Mouse (Mus musculus) heart, embryonic 11.5 days (tissue): ENCODE data around the gene Fam71f2. TPM values are rescaled to one million over a fixed set of nuclear protein-coding genes. Genes with fewer than 3 reads are reported as not detected.

Experiments used
- ATAC-seq: fragments of 200-750 bp; cut with Nextera tagmentation; replicated peaks from 2 replicates; pipeline ENCODE4 v1.8.0; 2017; ENCODE audit warnings: moderate library complexity; ENCODE audit not compliant: insufficient number of reproducible peaks, low FRiP score, low TSS enrichment
- H3K27ac ChIP-seq: fragments of 300-500 bp; sonication (generic); 2 replicates; pipeline ENCODE4 v1.5.1; 2014; ENCODE audit warnings: mild to moderate bottlenecking, low read depth, low read length
- H3K27me3 ChIP-seq: fragments of 300-500 bp; sonication (generic); 2 replicates; pipeline ENCODE4 v1.6.1; 2014; ENCODE audit warnings: mild to moderate bottlenecking, low read length, mixed read lengths; ENCODE audit not compliant: control insufficient read depth, insufficient read depth
- H3K36me3 ChIP-seq: fragments of 300-500 bp; sonication (generic); 2 replicates; pipeline ENCODE4 v1.6.1; 2014; ENCODE audit warnings: mild to moderate bottlenecking, low read length, moderate library complexity, mixed read lengths; ENCODE audit not compliant: control insufficient read depth, insufficient read depth
- H3K4me1 ChIP-seq: fragments of 300-500 bp; sonication (generic); 2 replicates; pipeline ENCODE4 v1.6.1; 2014; ENCODE audit warnings: low read length; ENCODE audit not compliant: control insufficient read depth, insufficient read depth
- H3K4me2 ChIP-seq: fragments of 300-500 bp; sonication (generic); 2 replicates; pipeline ENCODE4 v1.6.1; 2014; ENCODE audit warnings: mild to moderate bottlenecking, moderate library complexity
- H3K4me3 ChIP-seq: fragments of 300-500 bp; sonication (generic); 2 replicates; pipeline ENCODE4 v1.5.1; 2014; ENCODE audit warnings: low read depth, low read length
- H3K9ac ChIP-seq: fragments of 300-500 bp; sonication (generic); 2 replicates; pipeline ENCODE4 v1.6.1; 2014; ENCODE audit warnings: mild to moderate bottlenecking, low read depth, low read length, moderate library complexity
- H3K9me3 ChIP-seq: fragments of 300-500 bp; sonication (generic); replicated peaks from 2 replicates; pipeline ENCODE4 v1.6.1; 2016; ENCODE audit warnings: low read length; ENCODE audit not compliant: control insufficient read depth
- WGBS: fragments of 180-500 bp; shearing (Covaris S2); extraction: QIAGEN DNeasy Blood & Tissue Kit; methylation state at CpG from one replicate; pipeline ENCODE4 v1.1.7; 2014; ENCODE audit not compliant: insufficient replicate concordance; 5-methylcytosine and 5-hydroxymethylcytosine counted together
- polyA plus RNA-seq: library from polyadenylated mRNA; unstranded; fragments of >200 nt; fragmentation: Nextera tagmentation; extraction: Ambion mirVana; gene quantifications from 2 replicates; pipeline ENCODE4 v1.2.1, GENCODE M21; 2014

Gene Fam71f2
- polyA plus RNA-seq, 1 experiment from 2014 or later, result 0.53 TPM

GRCm38 (mm10) chr6:29245272-29246120 is 33.9 kb upstream of the Fam71f2 start:
- no peaks in the 10 kb centered on the region for H3K36me3 ChIP-seq
- no peaks in the 10 kb centered on the region; the same call in 1 of the 2 replicates for H3K4me1 ChIP-seq
- no peak overlapping the region for H3K4me2 ChIP-seq
- no peaks in the 10 kb centered on the region for H3K9me3 ChIP-seq
- no peak overlapping the region for H3K9ac ChIP-seq
- no peak overlapping the region for H3K4me3 ChIP-seq
- no peak overlapping the region for H3K27ac ChIP-seq
- WGBS, result 44% methylated on average over 14 of the region's 14 CpGs
- no peak for ATAC-seq
- H3K27me3 ChIP-seq, result no peaks in the 10 kb centered on the region

- no peaks in the 10 kb centered on the region for H3K36me3 ChIP-seq
- H3K4me1 ChIP-seq, result no peaks in the 10 kb centered on the region; the same call in 1 of the 2 replicates
- no peak overlapping the region for H3K27ac ChIP-seq
- H3K9me3 ChIP-seq, result no peaks in the 10 kb centered on the region
- H3K4me2 ChIP-seq, result no peak overlapping the region
- 63% methylated on average over 3 of the region's 3 CpGs for WGBS
- no peak overlapping the region for H3K9ac ChIP-seq
- H3K4me3 ChIP-seq, result no peak overlapping the region
- ATAC-seq, result no peak
- no peaks in the 10 kb centered on the region for H3K27me3 ChIP-seq
Measured at GRCm38 (mm10) chr6:29246183-29246582, 33.2 kb upstream of the Fam71f2 start.

- no peaks in the 10 kb centered on the region for H3K9me3 ChIP-seq
- no peak overlapping the region for H3K27ac ChIP-seq
- ATAC-seq, result no peak
- H3K9ac ChIP-seq, result no peak overlapping the region
- 59% methylated on average over 5 of the region's 5 CpGs for WGBS
- H3K36me3 ChIP-seq, result no peaks in the 10 kb centered on the region
- no peaks in the 10 kb centered on the region; the same call in 1 of the 2 replicates for H3K4me1 ChIP-seq
- H3K4me3 ChIP-seq, result no peak overlapping the region
- H3K27me3 ChIP-seq, result no peaks in the 10 kb centered on the region
- H3K4me2 ChIP-seq, result no peak overlapping the region
Measured at GRCm38 (mm10) chr6:29246585-29246984, 32.8 kb upstream of the Fam71f2 start.

GRCm38 (mm10) chr6:29247072-29247471 is 32.3 kb upstream of the Fam71f2 start:
- Histone ChIP-seq H3K9me3 (no peaks in the 10 kb centered on the region), H3K4me1 (no peaks in the 10 kb centered on the region; the same call in 1 of the 2 replicates), H3K9ac (no peak overlapping the region), H3K27ac (no peak overlapping the region), H3K27me3 (no peaks in the 10 kb centered on the region), H3K4me2 (no peak overlapping the region), H3K4me3 (no peak overlapping the region), H3K36me3 (no peaks in the 10 kb centered on the region)
- ATAC-seq, result no peak
- WGBS, result 51% methylated on average over 4 of the region's 4 CpGs

GRCm38 (mm10) chr6:29259418-29259817 is 20.0 kb upstream of the Fam71f2 start:
- H3K9me3 ChIP-seq, result no peaks in the 10 kb centered on the region
- H3K27ac ChIP-seq, result no peak overlapping the region
- no peak overlapping the region for H3K4me3 ChIP-seq
- H3K4me2 ChIP-seq, result no peak overlapping the region
- H3K9ac ChIP-seq, result no peak overlapping the region
- H3K4me1 ChIP-seq, result no peaks in the 10 kb centered on the region
- H3K27me3 ChIP-seq, result no peaks in the 10 kb centered on the region
- no peaks in the 10 kb centered on the region for H3K36me3 ChIP-seq
- 80% methylated on average over 1 of the region's 1 CpGs for WGBS
- no peak for ATAC-seq

GRCm38 (mm10) chr6:29261831-29262230 is 17.6 kb upstream of the Fam71f2 start:
- Histone ChIP-seq H3K9me3 (no peaks in the 10 kb centered on the region), H3K36me3 (no peaks in the 10 kb centered on the region), H3K27ac (no peak overlapping the region), H3K4me3 (no peak overlapping the region), H3K27me3 (no peaks in the 10 kb centered on the region), H3K4me2 (no peak overlapping the region), H3K4me1 (no peaks in the 10 kb centered on the region), H3K9ac (no peak overlapping the region)
- no peak for ATAC-seq
- WGBS, result 70% methylated on average over 5 of the region's 5 CpGs

GRCm38 (mm10) chr6:29263650-29264455 is 15.5 kb upstream of the Fam71f2 start:
- H3K9ac ChIP-seq, result no peak overlapping the region
- no peaks in the 10 kb centered on the region for H3K4me1 ChIP-seq
- 65% methylated on average over 6 of the region's 6 CpGs for WGBS
- ATAC-seq, result no peak
- H3K36me3 ChIP-seq, result no peaks in the 10 kb centered on the region
- no peak overlapping the region for H3K4me3 ChIP-seq
- H3K4me2 ChIP-seq, result no peak overlapping the region
- no peak overlapping the region for H3K27ac ChIP-seq
- H3K27me3 ChIP-seq, result no peaks in the 10 kb centered on the region
- no peaks in the 10 kb centered on the region for H3K9me3 ChIP-seq

GRCm38 (mm10) chr6:29264456-29264781 is 15.0 kb upstream of the Fam71f2 start:
- no peaks in the 10 kb centered on the region for H3K36me3 ChIP-seq
- no peak overlapping the region for H3K4me2 ChIP-seq
- no peak overlapping the region for H3K4me3 ChIP-seq
- no peak overlapping the region for H3K27ac ChIP-seq
- no peaks in the 10 kb centered on the region for H3K9me3 ChIP-seq
- no peaks in the 10 kb centered on the region for H3K4me1 ChIP-seq
- 78% methylated on average over 3 of the region's 3 CpGs for WGBS
- no peaks in the 10 kb centered on the region for H3K27me3 ChIP-seq
- ATAC-seq, result no peak
- H3K9ac ChIP-seq, result no peak overlapping the region
